Mouse (Mus musculus): ENCODE measurements around the gene Tsc22d3.
"Not testable (repeated sequence)": the region's sequence is repeated elsewhere in the genome, so short reads cannot be mapped to it uniquely, and the experiment has no call there.

The Tsc22d3 gene

DNA sequence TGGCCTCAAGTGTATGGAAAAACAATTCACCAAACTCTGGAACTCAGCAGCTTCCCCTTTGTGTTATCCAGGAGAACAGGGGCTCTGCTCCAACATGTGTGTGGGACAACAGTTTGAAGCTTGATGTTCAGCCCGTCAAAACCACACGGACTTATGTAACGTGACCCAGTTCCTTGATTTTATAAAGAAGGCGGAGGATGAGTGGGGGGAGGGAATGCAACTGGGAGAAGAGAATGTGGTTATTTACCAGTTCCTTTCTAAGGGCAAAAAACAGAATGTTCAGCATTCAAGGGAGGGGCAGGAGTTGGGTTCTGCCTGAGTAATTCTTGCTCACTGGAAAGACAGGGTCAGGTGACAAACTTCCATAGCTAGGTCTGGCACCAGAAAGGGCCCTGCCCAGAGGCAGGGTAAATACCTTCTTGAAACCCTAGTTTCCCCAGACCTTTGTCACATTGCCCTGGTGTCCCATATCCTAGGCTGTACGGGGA, 71.3 kb downstream of the Tsc22d3 start:
- DNase-seq (ENCODE audit: low read depth) = no peak

DNA sequence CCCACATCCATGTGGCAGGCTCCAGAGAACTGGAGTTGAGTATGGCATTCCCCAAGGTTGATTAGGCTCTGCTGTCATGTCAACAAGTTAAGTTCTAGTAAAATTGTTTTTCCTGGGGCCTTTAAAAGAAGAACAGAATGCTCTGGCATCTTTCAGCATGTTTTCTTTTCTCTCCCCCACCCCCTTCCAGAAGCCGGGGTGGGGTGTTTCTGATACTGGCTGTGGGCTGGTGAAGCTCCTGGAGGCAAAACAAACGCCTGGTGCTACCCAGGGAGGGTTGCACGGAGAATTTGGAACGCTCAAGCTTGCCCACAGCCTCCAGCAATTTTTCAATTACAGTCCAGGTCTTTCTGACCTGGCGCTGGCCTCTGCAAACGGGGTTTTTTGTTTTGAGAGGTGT, 73.2 kb downstream of the Tsc22d3 start:
- no peak for DNase-seq (ENCODE audit: low read depth)

DNA sequence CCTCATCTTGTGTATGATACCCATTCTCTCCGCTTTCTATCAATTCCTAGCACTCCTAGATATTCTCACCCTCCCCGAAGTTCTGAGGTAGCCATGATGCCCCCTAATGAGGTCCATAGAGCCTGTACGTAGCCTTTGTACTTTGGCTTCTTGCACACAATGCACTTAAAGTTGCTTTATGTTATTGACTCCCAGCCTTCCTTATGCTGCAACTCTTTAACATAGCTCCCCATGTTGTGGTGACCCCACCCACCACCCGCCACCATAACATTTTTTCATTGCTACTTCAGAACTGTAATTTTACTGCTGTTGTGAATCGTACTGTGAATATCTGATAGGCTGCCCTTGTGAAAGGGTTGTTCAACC, 74.2 kb downstream of the Tsc22d3 start:
- DNase-seq (ENCODE audit: low read depth) = no peak

DNA sequence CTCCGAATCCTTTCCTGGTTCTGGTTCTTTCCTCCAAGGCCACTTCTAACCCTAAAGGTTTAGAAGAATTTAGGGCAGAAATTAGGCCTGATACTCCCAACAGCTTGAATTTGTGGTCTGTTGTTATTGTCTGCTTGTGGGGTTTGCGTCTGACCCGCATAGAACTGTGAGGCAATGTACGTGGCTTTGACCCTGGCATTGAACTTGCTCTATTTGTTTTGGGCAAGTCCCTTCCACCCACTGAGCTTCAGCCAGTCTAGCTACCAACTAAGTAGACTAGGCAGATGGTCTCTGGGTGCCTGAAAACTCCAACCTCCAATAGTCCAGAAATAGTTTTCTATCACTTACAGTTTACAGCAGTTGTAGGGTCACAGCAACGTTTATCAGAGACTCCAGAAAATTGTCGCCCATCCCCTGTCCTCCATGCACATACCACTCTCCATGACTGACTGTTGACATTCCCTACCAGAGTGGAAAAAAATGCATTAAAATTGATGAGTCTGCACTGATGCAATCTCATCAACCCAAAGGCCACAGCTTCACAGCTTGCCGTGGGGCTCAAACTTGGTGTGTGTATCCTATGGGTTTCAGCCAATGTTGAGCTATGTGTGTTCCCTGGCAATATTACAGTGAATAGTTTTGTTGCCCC, 74.7 kb downstream of the Tsc22d3 start:
- DNase-seq (ENCODE audit: low read depth) = no peak

DNA sequence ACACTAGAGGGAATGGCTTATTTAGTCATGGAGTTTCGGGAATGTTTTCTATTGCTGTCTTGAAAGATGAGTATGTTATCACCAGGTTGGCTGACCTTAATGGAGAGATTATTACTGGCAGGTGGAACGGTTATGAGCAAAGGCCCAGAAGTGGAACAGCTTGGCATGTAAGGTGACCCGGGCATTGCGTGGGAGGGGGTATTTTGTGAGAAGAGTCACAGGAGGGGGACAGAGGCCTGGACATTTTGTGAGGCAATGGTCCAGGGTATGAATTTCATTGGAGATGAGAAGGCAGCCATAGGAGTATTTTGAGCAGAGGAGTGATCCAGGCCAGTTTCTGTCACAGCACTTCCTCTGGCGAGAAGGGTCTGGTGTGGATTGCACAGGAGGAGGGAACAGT, 76.2 kb downstream of the Tsc22d3 start:
- no peak for DNase-seq (ENCODE audit: low read depth)

DNA sequence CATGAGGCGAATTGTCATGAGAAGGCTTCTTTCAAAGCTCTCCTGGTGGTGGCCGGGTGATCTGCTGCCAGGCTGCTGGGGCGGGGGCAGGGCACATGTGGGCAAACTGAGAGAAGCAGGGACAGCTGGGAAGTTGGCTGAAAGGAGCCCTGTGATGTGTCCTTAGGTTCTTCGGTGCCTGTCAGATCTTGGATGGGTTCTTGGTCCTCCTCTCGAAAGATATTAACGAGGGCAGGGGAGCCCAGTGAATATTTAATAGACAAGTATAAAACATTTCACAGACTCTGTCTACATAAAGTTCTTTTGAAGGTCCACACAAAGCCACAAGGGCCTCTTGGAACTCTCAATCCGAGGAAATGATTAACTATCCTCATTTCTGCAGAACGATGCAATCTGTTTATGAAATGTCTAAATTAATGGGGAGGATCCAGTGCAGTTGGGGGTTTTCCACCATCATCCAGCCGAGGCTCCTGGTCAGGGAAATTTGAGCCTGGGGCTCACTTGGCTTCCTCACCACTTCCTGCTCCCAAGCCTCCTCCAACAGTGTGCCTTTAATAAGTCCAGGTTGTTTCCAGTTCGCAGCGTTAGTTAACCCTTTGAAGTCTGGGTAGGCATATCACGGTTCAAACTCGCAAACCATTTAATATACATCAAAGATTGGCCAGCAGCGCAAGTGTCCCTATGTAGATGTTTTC, 78.2 kb downstream of the Tsc22d3 start:
- DNase-seq (ENCODE audit: low read depth) = peak; percentile 44

DNA sequence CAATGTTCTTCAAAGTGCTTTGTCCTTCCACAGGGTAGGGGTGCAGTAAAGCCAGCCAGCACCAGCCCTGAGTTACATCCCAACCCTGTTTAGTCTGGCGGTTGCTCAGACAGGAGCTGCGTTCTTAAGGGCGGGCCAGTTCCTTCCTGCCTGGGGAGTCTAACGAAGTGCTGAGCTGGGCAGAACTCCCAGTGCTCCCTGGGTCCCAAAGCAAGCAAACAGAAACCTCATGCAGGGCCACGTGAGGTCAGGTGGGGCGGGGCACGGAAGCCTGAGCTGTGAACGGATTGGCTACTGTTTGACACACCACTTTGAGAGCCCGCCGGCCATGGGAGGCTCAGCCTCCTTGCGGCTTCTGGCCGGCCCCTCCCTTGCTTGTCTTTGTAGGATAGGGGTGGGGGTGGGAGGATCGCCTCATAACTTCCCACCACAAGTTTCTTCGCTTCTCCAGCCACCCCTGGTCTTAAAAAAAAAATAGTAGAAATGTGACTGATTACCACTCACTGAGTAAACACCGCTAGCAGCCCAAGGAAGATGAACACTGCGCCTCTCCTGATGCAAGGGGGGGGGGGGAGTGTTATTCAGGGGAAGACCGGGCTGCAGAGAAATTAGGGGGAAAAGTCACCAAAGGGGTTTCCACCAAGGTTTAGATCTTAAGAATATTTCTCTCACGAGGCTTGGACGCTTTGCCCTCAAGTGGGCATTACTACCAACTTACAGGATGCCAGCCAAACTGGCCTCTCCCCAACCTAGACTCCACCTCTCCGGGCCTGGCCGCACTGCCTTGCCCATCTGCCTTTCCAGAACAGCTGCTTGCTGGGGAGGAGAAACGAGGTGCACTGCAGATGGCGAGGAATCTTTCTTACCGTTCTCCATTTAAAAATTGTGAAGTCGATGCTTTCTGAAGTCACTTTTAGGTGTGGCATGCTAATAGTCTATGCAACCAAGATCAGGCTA, 80.0 kb downstream of the Tsc22d3 start:
- DNase-seq (ENCODE audit: low read depth) = peak; percentile 92

DNA sequence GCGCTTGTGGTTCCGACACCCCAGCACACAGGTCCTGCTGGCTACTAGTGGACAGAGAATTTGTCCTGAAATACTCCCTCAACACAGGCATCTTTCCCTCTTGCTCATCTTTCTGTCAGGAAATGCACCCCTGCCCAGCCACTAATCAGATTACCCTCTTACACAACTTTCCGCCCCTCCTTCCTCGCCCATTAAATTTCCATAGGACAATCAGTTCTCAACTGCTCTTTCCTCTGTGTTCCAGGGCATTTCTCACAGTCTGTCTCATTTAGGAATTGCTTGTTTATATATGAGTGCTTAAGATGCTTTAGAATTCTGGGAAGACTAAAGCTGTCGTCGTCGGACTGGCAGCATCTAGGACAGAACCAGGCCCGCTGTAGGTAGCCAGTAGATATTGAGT, 82.1 kb downstream of the Tsc22d3 start:
- no peak for DNase-seq (ENCODE audit: low read depth)

DNA sequence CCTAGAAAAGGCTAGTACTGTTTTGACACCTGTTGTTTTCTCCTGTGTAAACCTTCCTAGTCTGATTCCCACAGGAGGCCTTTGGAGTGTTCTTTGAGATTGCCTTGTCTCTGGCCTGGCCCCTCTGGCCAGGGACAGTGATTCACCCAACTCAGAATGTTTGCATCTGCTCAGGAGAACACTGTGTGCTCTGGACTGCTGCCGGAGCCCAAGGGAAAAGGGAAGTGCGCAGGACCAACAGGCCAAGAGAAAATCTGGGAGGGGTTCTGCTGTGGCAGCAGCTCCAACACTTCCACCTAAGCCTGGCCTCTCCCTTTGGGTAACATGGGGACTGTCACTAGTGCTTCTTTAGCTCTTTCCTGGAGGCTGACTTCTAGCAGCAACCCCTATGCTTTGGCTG, 87.1 kb downstream of the Tsc22d3 start:
- DNase-seq (ENCODE audit: low read depth) = no peak

DNA sequence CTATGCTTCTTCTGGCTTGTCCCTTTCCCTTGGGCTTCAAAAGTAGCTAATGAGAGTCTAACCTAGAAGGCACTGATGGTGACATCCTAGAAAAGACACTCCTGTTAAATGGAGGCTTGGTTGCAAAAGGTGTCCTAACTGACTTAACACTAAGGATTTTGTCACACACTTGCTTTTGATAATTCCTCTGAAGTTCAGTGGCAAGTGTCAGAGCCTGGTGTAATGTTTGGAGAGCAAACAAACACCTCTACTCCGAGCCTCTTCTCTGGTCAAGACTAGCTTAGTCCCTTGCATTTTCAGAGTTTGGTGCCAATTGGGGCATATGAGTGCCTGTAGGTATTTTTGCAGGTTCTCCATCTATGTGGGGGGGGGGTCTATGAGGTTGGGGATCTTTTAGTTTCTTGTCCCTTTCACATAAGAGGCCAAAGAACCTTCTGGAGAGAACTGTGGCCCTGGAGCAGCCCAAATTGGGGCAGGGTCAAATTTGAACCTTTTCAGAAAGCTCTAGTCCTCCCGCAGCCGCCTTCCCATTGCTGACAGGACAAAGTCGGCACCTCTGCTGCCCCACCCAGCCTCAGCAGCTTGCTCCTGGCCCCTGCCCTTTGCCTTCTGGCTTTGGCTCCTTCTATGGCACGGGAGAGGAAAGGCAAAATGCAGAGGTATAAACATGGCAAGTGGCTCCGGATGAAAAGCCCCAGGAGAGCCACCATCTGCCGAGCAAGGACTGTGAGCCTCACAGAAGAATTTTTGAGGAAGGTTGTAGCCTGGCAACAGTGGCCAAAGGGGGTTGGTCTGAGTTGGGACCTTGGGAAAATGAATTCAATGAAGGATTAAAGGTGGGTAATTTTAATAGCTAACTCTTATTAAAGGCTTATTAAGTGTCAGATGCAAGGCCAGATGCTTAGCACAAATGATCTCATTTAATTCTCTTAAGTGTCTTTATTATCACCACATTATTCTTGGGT, 88.5 kb downstream of the Tsc22d3 start:
- no peak for DNase-seq (ENCODE audit: low read depth)

DNA sequence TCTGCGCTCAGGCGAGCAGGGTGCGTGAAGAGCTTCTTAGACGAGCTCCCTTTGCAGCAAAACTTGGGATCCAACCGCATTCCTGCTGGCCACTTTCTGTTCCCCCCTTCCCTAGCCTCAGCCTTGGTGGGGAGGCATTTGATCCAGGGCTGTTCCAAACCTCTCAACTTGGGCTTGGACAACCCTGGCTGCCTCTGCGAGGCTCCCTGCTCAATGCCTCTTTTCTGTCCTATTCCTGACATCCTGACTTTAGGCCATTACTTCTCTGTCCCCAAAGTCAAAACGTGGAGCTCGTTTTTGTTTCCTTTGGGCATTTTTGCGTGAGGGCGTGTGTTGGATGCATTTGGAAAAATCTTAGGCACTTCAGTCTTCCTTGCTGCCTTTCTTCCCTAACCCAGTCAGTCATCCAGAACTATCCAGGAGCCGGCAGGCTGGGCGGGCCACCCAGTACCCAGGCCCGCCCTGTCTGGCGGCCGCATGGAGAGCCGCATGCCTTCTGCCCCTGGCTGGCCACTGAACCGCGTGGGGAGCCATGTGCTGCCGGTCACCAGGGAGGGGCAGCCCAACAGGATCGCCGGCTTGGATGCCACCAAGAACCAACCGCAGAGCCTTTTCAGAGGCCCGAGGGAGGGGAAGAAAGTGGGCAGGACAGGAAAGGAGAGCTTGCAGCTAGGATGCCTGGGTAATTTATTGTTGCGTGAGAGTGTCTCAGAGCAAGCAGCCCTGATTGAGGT, 89.6 kb downstream of the Tsc22d3 start:
- DNase-seq (ENCODE audit: low read depth) = no peak

DNA sequence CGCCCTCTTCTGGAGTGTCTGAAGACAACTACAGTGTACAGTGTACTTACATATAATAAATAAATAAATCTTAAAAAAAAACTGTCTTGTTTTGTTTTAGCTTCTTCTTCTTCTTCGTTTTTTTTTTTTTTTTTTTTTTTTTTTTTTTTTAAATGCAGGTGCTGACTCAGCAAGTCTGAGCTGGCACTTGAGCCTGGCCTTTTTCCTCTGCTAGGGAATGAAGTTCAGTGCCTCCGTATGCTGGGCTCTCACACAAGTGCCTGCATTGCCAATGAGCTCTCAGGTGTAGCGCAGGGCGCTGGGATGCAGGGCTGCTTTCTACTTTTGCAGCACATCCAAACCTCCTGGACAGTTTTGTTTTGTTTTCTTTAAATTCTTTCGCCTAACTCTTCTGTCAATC, 90.6 kb downstream of the Tsc22d3 start:
- no peak for DNase-seq (ENCODE audit: low read depth)

DNA sequence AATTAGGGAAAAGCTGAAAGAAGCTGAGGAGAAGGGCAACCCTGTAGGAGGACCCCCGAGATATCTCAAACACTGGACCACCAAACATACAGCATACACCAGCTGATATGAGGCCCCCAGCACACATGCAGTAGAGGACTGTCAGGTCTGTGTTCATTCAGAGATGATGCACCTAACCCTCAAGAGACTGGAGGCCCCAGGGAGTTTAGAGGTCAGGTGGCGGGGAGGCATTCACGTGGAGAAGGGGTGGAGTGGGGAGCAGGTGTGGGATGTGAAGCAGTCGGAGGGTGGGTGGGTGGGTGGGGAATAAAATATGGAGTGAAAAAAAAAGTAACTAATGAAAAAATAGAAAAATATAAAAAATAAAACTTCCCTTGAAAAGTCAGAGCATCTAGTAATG, 91.7 kb downstream of the Tsc22d3 start:
- not testable (repeated sequence) for DNase-seq (ENCODE audit: low read depth)

DNA sequence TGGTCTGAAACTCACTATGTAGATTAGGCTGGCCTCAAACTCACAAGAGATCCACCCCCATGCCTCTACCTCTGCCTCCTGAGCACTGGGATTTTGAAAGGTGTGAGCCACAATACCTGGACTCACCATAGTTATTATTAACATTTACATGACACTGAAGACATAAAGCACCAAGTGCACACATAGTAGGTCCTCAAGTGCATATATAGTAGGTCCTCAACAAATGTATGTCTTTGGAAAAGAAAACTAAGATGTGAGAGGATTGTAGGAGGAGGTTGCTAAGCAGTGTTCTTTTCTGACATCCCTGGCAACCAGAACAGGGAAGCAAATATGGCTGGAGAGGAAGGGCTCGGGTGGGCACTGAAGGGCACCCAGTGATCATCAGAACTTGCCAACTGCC, 93.1 kb downstream of the Tsc22d3 start:
- DNase-seq (ENCODE audit: low read depth) = no peak

DNA sequence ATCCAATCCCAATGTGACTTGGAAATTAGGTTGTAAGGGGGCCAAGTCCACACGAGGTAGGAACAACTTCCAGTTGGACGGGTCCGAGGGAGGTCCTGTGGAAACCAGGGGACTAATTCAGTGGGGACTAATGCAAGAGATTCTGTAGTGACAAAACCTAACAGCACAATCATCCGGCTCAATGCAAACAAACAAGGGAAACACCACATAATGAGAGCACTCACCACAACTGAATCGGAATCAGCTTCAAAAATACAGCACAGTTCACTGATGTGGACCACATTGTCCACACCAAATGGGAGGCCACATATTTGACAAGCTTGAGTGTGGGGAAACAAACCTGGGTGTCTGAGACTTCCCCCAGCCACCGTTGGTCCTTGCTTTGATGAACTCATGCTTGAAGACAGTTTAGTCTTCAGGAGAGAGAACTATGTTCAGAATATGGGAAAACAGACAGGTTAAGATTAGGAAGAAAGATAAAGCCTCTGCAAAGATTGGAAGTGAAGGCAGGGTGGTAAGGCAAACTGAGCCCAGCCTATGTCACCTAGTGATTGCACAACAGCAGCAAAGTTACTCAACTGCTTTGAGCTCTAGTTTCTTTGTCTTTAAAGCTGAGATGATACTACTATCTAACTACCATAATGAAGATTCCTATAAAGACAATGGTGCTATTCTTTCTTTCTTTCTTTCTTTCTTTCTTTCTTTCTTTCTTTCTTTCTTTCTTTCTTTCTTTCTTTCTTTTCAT, 93.9 kb downstream of the Tsc22d3 start:
- peak; percentile 64 for DNase-seq (ENCODE audit: low read depth)

DNA sequence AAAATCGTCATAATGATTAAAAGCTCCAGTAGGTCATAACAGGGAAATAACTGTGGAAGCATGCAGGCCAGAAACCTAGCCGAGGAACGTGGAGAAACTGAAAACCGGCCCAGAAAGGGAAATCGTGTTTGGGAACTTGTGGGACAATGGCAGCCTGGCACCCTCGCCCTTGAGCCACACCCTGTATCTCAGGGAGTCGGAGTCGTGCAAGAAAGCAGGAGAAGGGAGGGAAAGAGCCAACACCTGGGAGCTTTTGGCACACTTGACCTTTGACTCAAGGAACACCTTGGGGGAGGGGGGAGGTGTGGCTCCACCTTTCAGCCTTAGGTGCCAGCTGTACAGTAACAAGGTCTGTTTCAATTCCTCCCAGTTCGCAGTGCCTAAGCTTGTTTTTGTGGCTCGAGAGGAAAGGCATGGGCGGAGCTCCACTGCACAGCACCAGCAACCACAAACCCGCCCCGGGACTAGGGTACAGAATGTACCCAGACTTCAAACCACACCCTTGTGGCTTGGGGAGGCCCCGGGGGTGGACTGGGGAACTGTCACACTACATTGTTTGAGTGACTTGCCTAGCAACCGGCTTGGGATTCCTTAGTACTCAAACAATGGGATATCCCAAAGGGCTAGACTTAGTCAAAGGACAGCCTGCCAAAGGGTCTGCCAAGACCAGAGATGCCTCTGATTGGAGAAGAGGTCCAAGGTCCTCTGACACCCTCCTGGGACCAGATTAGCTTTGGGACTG, 94.8 kb downstream of the Tsc22d3 start:
- peak; percentile 90 for DNase-seq (ENCODE audit: low read depth)

DNA sequence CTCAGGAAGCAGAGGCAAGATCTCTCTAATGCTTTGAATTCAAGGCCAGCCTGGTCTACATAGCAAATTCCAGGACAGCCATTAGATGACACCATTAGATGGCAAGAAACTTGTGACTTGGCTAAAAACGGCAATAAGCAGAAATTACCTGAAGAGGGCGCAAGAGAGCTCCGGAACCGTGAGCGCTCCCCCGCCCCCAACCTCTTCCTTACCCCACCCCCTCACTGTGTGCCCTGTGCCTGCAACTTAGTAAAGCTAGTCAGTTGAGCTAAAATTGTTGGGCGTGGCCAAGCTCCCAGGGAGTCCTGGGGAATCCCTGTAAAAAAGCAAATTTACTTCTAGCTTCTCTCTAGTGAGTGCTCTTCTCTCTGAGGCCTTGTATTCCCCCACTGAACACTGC, 96.6 kb downstream of the Tsc22d3 start:
- peak; percentile 89 for DNase-seq (ENCODE audit: low read depth)

DNA sequence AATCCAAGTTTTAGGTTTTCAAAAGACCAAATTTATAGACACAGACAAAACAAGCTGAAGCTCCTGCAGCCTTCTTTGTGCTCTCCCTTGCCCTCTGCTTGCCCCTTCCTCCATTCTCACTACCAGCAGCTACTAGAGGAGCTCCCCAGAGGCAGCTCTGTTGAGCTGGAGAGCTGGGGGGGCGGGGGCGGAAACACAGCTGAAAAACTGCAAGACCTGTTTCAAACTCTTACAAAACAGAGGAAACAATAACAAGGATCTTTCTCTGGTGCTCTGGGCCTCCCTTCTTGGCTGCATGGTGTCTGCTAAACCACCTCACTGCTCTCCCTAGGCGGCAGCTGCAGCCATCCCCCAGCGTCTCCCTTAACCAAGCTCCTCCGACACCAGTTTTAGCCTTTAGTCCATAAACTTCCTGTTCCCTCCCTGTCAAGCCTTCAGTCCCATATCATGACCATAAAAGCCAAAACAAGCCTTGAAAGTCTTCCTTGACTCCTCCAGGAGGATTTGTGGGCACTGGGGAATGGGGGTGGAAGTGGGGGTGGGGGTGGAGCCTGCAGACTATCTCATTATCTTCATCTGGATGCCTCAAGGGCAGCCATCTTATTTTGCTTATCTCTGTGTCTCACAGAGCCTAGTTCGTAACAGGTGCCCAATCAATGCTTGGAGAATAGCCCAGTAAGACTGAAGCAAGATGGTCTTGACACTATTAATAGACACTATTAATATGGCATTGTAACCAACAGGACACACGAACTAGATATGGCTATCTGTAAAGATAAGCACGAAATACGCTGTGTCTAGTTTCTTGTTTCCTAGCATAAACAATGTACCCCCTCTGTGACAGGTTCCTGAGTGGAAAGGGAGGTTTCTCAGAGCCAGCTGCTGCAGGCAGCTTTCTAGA, 98.8 kb downstream of the Tsc22d3 start:
- DNase-seq (ENCODE audit: low read depth) = no peak
